Mouse (Mus musculus): Measurements from ENCODE around the gene Cers3.

Gene Cers3

DNA sequence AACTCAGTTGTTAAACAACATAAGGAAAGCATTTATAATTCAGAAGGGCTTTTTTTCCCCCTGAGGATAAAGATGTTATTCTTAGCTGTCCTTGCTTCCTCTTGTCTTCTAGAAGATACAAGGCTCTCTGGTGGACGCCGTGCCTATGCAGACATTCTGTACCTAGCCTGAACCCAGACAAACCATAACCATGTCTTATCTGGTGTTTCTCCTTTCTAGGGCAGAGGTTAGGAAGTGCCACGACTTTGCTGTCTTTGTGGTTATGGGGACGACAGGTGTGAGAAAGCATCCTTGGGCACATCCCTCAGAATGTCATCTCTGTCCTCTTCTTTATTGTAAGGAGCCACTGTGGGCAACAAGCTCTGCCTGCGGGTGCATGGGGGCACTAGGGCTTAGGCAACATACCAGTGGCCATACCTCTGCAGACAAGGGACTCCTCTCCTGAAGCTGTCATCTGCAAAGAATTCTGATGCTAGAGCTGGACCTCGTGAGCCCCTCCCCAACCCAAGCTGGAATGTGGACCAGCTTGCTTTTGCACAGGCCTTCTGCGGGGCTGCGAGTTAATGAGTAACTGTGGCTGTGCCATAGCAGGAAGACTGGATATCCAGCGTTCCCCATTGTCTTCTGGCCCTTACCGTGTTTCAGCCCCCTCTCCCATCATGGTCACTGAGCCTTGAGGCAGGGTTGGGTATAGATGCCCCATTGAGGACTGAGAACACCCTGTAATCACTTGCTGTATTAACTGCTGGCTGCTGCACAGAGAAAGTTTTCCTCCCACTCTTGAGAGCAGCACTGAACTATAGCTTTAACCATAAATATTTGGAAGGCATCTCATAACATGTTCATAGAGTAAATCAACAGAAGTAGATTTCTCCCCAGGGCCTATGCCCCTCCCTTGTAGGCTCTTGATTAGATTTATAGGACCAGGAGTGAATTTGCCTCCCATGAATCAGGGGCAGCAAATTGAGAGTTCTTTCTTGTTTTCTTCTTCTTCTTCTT, 36.9 kb downstream of the Cers3 start:
- in situ Hi-C loops (cut with MboI, MseI), result no loop called here

DNA sequence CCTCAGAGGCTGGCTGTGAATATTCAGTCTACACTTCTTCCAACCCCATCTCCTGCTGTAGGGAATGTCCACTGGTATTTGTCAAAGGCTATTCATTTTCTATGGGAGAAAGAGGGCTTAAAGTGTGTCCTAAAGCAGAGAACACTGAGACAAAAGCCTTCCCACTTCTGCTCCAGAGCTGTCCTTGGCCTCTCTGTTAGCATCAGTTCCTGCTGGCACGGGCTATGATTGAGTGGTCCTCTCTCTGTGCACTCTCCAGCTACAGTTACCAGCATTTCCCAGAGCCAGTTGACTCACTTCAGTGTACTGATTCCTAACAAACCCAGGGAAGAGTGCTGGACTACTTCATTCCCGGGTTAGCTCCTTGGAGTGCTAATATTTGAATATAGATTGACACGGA, 43.2 kb downstream of the Cers3 start:
- in situ Hi-C loops (cut with MboI, MseI), result no loop called here

DNA sequence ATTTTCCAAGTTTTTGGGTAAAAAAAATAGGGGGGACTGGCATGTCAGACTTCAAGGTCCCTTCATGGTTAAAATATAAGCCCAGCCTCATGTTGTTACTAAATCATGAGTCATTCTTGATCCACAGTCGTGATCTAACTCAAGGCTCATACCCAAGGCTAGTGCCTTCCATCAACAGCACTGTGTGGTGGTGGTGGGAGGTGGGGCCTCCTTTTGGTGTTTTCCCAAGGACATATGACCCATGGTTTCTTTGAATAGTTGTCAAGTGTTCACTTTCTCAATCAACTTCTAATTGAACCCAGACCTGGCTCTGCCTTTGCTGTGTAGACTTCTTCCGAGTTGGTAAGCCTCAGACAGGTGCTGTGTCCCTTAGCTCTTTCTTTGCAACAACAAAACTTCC, 44.5 kb downstream of the Cers3 start:
- in situ Hi-C loops (cut with MboI, MseI), result no loop called here

DNA sequence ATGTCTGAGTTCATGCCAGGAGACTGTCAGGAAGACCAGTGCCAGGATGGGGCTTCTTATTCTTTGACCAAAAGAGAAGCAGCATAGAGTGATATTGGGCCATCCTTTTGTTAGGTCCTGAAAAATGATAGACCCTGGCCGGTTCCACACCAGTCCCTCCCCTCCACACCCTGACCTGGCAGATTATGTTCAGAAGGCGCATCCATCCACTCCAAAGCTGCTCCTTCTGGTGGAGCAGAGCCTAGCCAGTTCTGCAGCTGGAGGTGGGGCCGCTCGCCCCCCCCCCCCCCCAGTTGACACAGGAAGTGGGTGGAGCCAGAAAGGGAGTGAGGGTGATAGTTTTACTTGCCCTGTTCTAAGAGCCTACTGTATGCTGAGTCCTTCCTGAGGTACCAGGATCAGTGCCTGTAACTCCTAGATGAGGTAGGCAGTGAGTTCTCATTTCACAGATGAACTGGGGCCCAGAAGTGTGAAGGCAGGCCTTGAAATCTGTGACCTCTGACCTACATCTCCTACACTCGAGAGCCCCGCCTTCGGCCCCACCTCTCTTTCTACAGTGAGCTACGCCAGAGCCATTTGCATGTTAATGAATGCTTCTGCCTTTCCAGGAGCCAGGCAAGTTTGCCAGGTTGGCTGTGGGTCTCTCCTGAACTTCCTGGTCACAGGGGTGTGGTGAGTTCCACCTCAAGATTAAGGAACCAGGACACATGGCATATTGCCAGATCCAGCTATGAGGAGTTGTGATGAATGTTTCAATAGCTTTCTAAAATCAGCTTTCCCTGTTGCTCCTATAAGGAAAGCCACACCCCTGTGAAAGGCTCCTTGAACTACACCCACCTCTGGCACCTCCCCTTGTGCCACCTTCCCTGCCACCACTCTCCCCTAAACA, 46.8 kb downstream of the Cers3 start:
- in situ Hi-C loops (cut with MboI, MseI), result no loop called here

DNA sequence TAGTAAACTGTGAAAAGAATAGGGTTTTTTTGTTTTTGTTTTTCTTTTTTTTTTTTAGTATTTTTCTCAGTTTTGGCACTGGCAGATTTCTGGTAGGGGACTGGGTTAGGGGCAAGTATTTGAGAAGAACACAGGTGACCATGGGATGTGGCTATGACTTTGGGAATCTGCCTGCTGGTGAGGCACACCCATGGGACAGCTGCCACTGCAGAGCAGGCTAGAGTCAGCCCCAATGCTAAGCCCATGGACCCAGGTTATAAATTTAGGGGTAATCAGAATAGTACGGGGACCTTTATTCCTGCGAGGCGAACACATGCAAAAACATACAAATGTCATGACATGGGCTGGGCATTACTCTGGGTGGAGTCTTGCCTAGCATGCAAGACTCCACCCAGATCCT, 47.7 kb downstream of the Cers3 start:
- in situ Hi-C loops (cut with MboI, MseI), result no loop called here

DNA sequence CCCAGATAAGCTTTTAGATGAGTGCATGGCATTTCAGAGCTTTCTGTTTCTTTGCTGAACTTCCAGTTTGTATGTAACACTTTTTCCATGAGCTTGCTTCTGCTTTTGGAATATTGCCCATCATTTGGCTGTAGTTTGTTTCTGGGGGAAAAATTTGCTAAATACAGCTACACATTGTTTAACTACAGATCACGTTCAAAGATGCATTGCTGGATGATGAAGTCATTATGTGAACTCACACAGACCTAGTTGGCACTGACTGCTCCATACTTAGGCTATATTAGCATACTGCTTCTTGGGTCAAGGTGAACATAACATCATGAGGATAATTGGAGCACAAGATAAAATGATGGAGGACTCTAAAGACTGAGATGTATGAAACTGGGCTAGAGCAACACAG, 53.6 kb downstream of the Cers3 start:
- in situ Hi-C loops (cut with MboI, MseI), result no loop called here

DNA sequence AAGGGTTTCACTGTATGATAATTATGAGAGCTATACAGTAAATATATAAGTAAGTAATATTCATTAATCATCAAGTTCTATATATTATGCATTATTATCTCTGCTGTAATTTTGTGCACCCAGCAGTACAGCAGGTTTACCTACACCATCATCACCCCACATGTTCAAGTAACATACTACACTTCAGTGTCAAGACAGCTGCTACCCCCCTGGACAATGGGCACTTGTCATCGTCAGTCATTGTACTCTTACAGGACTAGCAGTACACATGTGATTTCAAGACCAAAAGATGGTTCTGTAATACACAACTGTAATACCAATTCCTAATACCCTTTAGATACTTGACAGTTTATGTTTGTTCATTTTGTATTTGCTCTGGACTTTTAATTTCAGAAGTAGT, 54.0 kb downstream of the Cers3 start:
- in situ Hi-C loops (cut with MboI, MseI), result no loop called here

DNA sequence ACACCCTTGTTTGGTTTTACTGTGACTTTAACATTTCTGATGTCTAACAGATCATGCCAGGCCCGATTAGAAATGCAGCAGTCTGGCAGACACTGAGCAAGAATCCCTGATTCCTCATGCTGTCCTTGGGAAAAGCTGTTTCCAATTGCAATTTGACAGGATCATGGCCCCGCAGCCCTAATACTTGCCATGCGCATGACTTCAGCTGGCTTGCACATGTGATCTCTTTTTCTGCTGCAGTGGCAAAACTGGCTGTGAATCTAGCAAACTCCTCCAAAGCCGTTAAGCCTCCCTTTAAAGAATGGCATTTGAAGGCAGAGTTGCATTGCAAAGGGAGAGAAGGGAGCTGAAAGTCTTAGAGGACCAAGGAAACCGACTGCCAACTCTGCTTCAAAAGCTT, 55.5 kb downstream of the Cers3 start:
- in situ Hi-C loops (cut with MboI, MseI), result no loop called here

DNA sequence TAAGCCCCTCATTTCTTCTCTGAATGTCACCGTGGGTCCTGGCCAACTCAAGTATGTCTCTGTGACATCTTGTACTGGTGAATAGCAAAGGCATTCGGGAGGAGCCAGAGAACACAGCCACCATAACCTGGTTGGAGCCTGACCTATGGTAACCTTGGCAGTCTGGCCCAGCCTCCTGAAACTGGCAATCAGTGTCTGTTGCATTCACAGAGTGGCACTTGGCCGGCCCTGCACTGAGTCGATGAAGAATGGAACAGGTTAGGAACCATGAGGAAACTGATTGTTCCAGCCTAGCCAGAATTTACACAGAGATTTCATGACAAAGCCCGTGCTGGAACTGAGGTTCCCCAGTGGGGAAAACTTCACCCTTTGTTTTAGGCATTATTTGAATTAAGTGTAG, 57.5 kb downstream of the Cers3 start:
- in situ Hi-C loops (cut with MboI, MseI), result no loop called here

DNA sequence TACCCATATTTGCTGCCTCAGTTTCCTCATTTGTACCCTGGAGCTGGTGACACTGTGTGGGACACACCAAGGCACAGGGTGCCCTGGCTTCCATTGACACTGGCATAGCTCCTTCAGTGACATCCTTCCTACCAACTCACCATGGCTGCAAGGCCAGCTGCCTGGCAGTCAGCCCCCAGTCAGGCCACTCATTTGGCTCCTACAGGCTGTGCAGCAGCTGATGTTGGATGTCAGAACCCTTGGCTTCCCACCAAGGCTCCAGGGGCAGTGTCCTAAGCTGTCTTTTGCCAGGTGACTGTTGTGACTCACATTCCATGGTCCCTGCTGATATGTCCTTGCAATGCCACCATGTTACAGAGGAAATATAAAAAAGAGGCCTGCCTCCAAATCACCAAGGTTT, 58.5 kb downstream of the Cers3 start:
- in situ Hi-C loops (cut with MboI, MseI), result no loop called here

DNA sequence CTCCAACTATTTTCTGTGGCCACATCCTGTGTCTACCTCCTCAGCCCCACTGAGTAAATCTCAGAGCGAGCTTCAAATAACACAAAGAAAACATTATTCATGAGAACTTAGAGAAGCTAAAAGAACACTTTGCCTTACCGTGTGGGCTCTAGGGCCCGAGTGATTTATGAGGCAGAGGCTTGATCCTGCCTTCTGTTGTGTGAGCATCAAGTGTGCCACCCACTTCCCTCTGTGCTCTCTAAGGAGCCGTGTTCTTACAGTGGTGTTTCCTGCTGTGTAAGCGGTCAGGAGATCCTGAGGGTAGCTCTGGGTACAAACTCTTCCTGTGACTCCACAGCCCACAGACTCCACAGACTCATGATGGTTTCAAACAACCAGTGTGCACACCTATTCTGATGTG, 60.5 kb downstream of the Cers3 start:
- in situ Hi-C loops (cut with MboI, MseI), result no loop called here

DNA sequence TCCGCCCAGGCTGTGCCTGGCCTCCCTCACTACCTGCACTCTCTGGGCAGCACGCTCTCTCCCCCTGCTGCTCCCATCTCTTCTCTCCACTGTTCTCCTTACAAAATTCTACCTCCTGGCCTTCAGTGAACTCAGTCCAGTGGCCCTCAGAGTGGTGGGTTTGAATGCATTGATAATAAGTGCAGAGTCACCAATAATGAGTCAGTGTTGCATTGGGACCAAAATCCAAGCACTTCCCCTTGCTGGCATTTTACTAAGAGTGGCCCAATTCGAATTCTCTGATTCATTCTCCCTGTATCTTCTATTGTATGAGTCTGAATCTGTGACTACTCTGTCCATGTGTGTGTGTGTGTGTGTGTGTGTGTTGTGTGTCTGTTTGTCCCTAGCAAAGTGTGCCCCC, 63.5 kb downstream of the Cers3 start:
- in situ Hi-C loops (cut with MboI, MseI), result no loop called here

DNA sequence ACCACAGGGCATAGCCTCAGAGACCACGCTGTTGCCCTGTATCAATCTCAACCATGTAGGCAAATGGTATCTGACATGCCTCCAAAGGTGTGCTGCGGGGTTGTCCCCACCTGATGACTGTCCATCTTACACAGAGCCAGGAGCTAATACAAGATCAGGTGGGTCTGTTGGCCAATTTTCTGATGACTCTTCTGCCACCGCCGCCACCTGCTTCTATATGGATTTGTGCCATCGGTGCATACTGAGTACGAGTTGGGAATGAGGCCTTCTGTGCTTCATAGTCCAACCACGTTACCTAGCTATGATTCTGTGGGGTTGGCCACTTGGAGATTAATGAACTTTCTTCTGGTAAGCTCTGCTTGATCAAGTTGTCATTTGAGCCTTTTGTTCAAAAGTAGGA, 67.1 kb downstream of the Cers3 start:
- in situ Hi-C loops (cut with MboI, MseI), result loop anchor here in 1 of 2 experiments (10.0 kb wide), 1 partner anchor 544 kb away; no protein-coding TSS in a partner anchor

DNA sequence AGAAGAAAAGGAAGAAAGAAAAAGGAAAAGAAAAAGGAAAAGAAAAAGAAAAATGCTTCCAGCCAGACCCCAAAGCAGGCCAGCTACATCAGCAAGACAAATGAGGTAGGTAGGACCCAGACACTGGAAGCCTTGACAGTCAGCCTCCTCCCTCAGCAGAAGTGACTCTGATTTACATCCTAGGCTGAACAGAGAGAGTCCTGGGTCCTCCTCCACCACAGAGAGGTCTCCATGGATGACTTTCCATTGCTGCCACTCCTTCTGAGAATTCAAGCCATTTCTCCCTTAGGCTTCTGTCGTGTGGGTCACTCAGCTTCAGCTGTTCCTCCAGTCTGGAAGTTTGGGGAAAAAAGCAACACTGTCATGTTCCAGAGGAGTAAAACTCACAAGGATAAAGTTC, 68.0 kb downstream of the Cers3 start:
- in situ Hi-C loops (cut with MboI, MseI), result loop anchor here in 1 of 2 experiments (10.0 kb wide), 1 partner anchor 544 kb away; no protein-coding TSS in a partner anchor

DNA sequence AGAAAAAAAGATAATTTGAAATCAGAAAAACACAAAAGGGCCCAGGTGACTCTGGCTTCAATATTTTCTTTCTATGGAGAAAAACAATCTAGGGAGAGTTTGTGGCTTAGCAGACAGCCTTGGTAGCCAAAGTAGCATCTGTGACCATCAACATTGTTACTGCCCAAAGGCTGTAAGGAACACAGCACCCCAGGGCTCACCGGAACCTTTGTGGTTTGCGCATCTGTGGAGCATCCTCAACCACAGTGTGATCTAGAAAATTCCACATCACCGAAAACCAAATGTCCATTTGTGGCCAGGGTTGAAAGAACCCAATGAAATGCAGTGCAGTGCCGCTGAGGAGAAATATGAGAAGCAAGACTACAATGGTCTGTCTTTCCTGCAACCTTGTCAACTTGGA, 69.0 kb downstream of the Cers3 start:
- in situ Hi-C loops (cut with MboI, MseI), result loop anchor here in 1 of 2 experiments (10.0 kb wide), 1 partner anchor 543 kb away; no protein-coding TSS in a partner anchor

DNA sequence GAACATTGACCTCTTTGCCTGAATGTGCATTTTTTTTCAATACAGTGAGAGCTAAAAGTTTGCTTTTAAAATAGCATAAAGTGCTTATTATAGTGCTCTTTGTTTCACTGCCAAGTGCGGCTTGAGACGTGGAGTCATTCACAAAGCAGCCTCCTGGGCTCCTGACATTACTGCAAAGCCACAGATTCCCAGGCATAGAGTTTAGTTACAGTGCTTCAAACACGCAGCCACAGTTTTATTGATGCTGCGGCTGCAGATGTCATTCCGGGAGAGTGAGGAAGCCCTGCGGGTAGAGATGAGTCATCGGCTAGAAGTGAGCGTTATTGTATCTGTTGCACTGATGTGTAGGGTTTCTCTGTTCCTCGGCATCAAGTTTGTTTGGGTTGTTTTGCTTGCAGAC, 69.4 kb downstream of the Cers3 start:
- in situ Hi-C loops (cut with MboI, MseI), result loop anchor here in 1 of 2 experiments (10.0 kb wide), 1 partner anchor 542 kb away; no protein-coding TSS in a partner anchor

DNA sequence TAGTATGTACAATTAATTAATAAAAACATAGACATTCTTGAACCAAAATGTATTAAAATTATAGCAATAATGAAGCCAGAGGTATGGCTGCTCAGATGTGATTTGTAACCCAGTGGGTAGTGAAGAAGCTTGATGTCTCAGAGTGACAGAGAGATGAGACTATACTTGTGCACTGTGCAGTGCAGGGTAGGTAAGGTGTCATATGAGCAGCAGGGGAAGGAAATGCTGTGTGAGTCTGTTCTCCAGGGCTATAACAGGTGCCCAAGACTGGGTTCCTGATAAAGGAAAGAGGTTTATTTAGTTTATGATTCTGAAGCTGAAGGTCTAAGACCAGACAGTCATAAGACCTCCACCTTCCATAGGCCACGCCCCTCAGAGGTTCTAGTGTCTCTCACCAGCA, 69.9 kb downstream of the Cers3 start:
- in situ Hi-C loops (cut with MboI, MseI), result loop anchor here in 1 of 2 experiments (10.0 kb wide), 1 partner anchor 542 kb away; no protein-coding TSS in a partner anchor

DNA sequence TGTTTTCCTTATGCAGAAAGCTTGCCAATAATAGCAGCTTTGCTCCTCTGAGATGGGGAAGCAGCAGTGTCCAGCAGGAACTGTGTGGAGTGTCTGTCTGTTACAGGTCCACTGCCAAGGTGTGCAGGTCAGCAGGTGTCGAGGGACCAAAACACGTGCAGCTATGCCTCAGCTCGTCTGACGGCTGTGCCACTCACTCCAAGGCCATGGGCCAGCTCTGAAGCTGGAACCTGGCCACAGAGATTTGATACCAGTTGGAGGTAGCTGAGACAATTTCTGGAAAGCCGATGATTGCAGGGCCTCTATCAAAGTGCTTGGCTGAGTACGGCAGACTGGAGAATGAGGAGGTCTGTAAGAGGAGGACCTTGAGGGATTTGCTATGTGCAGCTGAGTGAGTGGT, 72.2 kb downstream of the Cers3 start:
- in situ Hi-C loops (cut with MboI, MseI), result loop anchor here in 1 of 2 experiments (5.0 to 10.0 kb wide), 2 partner anchors 387 to 539 kb away; no protein-coding TSS in a partner anchor

DNA sequence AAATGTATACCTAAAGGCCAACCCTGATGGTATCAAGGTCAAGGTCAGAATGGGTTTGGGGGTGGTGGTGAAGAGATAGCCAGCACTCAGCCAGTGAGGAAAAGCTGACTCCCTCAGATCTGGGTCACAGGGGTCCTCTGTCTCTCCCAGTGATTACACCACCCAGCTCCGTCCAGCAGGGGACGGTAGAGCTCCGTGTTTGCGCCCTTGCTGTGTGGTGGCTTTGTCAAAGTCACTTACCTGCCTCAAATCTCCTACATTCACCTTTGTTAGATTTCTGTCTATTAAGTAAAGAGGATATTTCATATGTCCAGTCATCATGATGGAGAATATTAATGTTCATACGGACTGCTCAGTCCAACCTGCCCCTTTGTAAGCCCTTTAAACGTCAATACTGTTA, 76.7 kb downstream of the Cers3 start:
- in situ Hi-C loops (cut with MboI, MseI), result loop anchor here (5.0 to 10.0 kb wide), 3 partner anchors 395 to 812 kb away; no protein-coding TSS in a partner anchor

DNA sequence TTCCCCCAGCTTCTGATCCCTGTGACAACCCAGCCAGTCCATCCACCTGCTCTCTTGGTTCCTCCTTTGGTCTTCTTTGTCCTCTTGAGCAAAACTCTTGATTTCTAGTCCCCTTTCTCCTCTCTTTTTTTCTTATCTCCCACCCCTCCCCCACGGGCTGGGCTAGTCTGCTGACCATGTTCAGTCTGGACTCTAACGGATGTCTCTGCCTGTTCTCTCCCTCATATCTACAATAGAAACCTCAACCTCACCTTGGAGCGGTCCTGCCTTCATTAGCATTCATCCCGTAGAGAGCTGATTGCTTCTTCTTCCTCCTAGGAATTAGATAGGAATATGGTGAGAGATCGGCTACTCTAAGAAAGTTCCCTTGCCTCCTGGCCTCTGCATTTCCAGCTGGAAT, 87.5 kb downstream of the Cers3 start:
- in situ Hi-C loops (cut with MboI, MseI), result loop anchor here in 1 of 2 experiments (25.0 kb wide), 1 partner anchor 806 kb away; the partner anchor contains the start of genes Lrrc28 and Ttc23

DNA sequence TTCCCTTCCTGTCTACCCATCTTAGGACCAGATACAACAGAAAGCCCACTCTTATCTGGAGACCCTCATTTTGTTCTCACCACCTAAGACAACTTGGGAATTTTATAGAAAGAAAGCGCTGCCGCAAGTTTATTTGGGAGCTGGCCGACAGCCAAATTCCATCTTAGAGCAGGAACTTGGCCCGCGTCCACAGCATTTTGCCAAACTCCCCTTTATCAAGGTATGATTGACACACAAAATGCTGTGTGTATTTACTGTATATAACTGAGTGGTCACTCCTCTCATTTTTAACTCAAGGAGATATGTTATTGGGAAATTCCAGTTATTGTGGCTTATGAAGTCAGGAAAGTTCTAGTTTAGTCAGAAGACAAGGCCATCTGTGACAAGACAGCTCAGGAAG, 88.0 kb downstream of the Cers3 start:
- in situ Hi-C loops (cut with MboI, MseI), result loop anchor here in 1 of 2 experiments (25.0 kb wide), 1 partner anchor 806 kb away; the partner anchor contains the start of genes Lrrc28 and Ttc23
